Mouse (Mus musculus) cortical plate, adult 2 months (tissue): ENCODE results near the gene Psmd7.

ENCODE experiments used
- CTCF ChIP-seq: fragments of 200-500 bp; IDR thresholded peaks from 2 replicates; pipeline ENCODE4 v1.5.1; 2011; ENCODE audit warnings: mild to moderate bottlenecking, control low read depth, low read length; ENCODE audit not compliant: insufficient read depth; ENCODE audit errors: extremely low read depth
- POLR2A ChIP-seq: fragments of 200-500 bp; IDR thresholded peaks from 2 replicates; pipeline ENCODE4 v1.6.1; 2011; ENCODE audit warnings: mild to moderate bottlenecking, low read length, control low read depth; ENCODE audit not compliant: insufficient read depth; ENCODE audit errors: extremely low read depth

GRCm38 (mm10) chr8:107610845-107611244, 22.6 kb upstream of the Psmd7 start:
- TF ChIP-seq CTCF (no peak), POLR2A (no peak)
